Mouse (Mus musculus): ENCODE data around the gene Cdpf1. TPM values are rescaled to one million over a fixed set of nuclear protein-coding genes. Genes with fewer than 3 reads are reported as not detected.

The Cdpf1 gene
- total RNA-seq, 2 experiments from 2014 or later: 19.9 to 22.6 TPM

- intact Hi-C loops (cut with DNase I): no loop called here
- DNase-seq: no peak
Measured at GRCm38 (mm10) chr15:85768991-85769390, 42.5 kb downstream of the Cdpf1 start.

- no peak for DNase-seq
- intact Hi-C loops (cut with DNase I): no loop called here
Measured at GRCm38 (mm10) chr15:85766677-85767076, 44.8 kb downstream of the Cdpf1 start.

GRCm38 (mm10) chr15:85765022-85765421, 46.5 kb downstream of the Cdpf1 start:
- intact Hi-C loops (cut with DNase I): no loop called here

GRCm38 (mm10) chr15:85762761-85763160, 48.7 kb downstream of the Cdpf1 start:
- intact Hi-C loops (cut with DNase I): no loop called here
- DNase-seq: no peak

More at GRCm38 (mm10) chr15:85765022-85765421, 46.5 kb downstream of the Cdpf1 start:
- DNase-seq: no peak

- intact Hi-C loops (cut with DNase I): no loop called here
- DNase-seq: no peak
Measured at GRCm38 (mm10) chr15:85757768-85758167, 53.7 kb downstream of the Cdpf1 start.

Other genes with a start within 250 kb of the Cdpf1 start
- gene Wnt7b, start 229.2 kb downstream of the Cdpf1 start, total RNA-seq (2021): 10 to 100 TPM; 65.6 to 67.5 TPM
- gene Ppara, start 76.7 kb downstream of the Cdpf1 start, total RNA-seq (2021): 1 to 10 TPM; 1.0 to 1.8 TPM
- under 1 TPM; 0.36 to 0.46 TPM for gene Pkdrej, start 10.0 kb upstream of the Cdpf1 start, total RNA-seq (2021)
- gene Ttc38, start 20.6 kb upstream of the Cdpf1 start, total RNA-seq (2021): 1 to 10 TPM; 2.3 to 3.5 TPM
- gene Gtse1, start 48.0 kb upstream of the Cdpf1 start, total RNA-seq (2021): 1 to 10 TPM; 2.3 to 2.9 TPM
- gene Trmu, start 67.6 kb upstream of the Cdpf1 start, total RNA-seq (2021): 10 to 100 TPM; 36.2 to 37.8 TPM
- gene Celsr1, start 222.1 kb upstream of the Cdpf1 start, total RNA-seq (2021): 1 to 10 TPM; 5.0 to 5.2 TPM
- gene Gramd4, start 246.0 kb upstream of the Cdpf1 start, total RNA-seq (2021): 10 to 100 TPM; 52.0 to 57.8 TPM

All from left cerebral cortex, postnatal 4 days (tissue).